Mouse (Mus musculus) ES-Bruce4 (cell line): Measurements from ENCODE around the gene Aox4. TPM values are rescaled to one million over a fixed set of nuclear protein-coding genes. Genes with fewer than 3 reads are reported as not detected.

Experiments used
- H3K27ac ChIP-seq: 2 replicates; pipeline ENCODE4 v1.5.1; 2012; ENCODE audit warnings: low read length, inconsistent platforms; ENCODE audit not compliant: insufficient read depth
- H3K27me3 ChIP-seq: 2 replicates; pipeline ENCODE4 v1.6.1; 2012; ENCODE audit warnings: mild to moderate bottlenecking, low read length, inconsistent platforms; ENCODE audit not compliant: control insufficient read depth, poor library complexity, insufficient read depth, severe bottlenecking
- H3K36me3 ChIP-seq: 2 replicates; pipeline ENCODE4 v1.6.1; 2012; ENCODE audit warnings: inconsistent platforms, mild to moderate bottlenecking, low read length, moderate library complexity; ENCODE audit not compliant: control insufficient read depth, poor library complexity, insufficient read depth, severe bottlenecking
- H3K4me1 ChIP-seq: one replicate; pipeline ENCODE4 v1.8.1; 2011; ENCODE audit warnings: low read length; ENCODE audit not compliant: control insufficient read depth, insufficient read depth
- H3K4me3 ChIP-seq: 2 replicates; pipeline ENCODE4 v1.5.1; 2011; ENCODE audit warnings: low read depth, mild to moderate bottlenecking, low read length
- H3K9ac ChIP-seq: 2 replicates; pipeline ENCODE4 v1.6.1; 2012; ENCODE audit warnings: low read depth, mild to moderate bottlenecking, inconsistent platforms; ENCODE audit not compliant: poor library complexity, severe bottlenecking
- H3K9me3 ChIP-seq: replicated peaks from 2 replicates; pipeline ENCODE4 v1.6.1; 2012; ENCODE audit warnings: mild to moderate bottlenecking, low read length, inconsistent platforms; ENCODE audit not compliant: control insufficient read depth, poor library complexity, insufficient read depth, severe bottlenecking
- CTCF ChIP-seq: IDR thresholded peaks from one replicate; pipeline ENCODE4 v1.8.1; 2011; ENCODE audit warnings: low read depth, low read length
- EP300 ChIP-seq: IDR thresholded peaks from 2 replicates; pipeline ENCODE4 v1.6.1; 2011; ENCODE audit warnings: low read depth, low read length; ENCODE audit not compliant: insufficient read depth
- POLR2A ChIP-seq: IDR thresholded peaks from one replicate; pipeline ENCODE4 v1.8.1; 2011; ENCODE audit warnings: low read length; ENCODE audit not compliant: insufficient read depth
- polyA plus RNA-seq: library from polyadenylated mRNA; stranded (reverse); fragments of >200 nt; gene quantifications from 2 replicates; pipeline ENCODE4 v1.2.4, GENCODE M21; 2011; ENCODE audit warnings: low read depth; ENCODE audit not compliant: missing spikeins, insufficient read depth, insufficient read length

Aox4 gene
- polyA plus RNA-seq, 1 experiment: not detected

- Histone ChIP-seq H3K9me3 (no peaks in the 10 kb centered on the region), H3K27me3 (no peaks in the 10 kb centered on the region), H3K4me1 (peaks cover 2% of the 10 kb centered on the region), H3K36me3 (no peaks in the 10 kb centered on the region), H3K9ac (no peak overlapping the region), H3K27ac (no peak overlapping the region), H3K4me3 (no peak overlapping the region)
- TF ChIP-seq EP300 (no peak), POLR2A (no peak), CTCF (peak; percentile 36)
Measured at GRCm38 (mm10) chr1:58235405-58235804, 25.2 kb downstream of the Aox4 start.

DNA sequence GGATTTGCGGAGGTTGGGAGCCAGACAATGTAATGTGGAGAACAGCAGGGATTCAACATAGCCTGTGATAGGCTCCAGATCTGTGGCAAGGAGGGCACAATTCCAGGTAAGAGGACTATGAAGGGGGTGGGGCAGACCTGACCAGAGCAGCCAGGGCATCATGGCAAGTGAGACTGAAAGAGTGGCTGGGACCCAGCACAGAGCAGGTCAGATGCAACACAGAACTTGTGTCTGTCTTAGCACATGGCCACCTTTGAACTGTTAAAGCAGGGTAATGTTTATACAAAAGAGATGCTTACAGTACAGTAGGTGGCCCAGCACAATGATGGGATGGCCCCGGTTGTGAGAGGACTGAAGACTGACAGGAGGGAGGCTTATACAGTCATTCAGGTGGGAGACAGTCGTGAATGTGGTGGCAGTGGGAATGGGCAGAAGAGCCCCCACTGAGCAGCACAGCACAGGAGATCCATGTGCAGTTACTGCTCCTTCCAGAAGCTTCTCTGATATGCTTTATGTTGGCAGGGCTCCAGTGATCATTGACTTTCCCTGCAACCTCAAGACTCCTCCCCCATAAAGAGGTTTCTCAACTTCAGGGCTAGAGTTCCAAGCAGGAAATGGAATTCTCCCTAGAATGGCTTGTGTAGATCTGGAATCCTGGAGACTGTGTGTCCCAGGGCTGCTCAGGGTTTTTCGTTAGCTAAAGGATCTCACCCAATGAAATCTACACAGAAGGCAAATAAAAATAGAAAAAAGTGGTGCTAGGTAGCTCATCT lies 27.5 kb downstream of the Aox4 start:
- TF ChIP-seq POLR2A: no peak
- TF ChIP-seq CTCF: no peak
- no peak for TF ChIP-seq EP300
- Histone ChIP-seq H3K9ac (no peak overlapping the region), H3K9me3 (no peaks in the 10 kb centered on the region), H3K27ac (no peak overlapping the region), H3K4me1 (no peaks in the 10 kb centered on the region), H3K27me3 (no peaks in the 10 kb centered on the region), H3K4me3 (no peak overlapping the region), H3K36me3 (no peaks in the 10 kb centered on the region)

DNA sequence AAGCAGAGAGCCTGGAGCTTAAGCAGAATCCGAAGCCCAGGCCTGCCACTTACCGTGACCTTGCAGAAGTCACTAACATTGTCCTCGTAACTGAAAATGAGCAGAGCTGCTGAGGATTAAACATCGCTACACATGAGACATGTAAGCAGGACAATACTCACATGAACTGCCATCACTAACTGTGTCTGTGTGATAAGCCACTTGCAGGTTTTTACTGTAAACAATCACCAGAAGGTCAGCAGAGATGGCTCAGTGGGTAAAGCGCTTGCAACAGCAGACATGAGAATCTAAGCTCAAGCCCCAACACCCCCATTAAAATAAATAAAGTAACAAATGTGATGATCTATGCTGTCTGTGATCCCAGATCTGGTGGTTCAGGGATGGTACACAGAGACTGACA lies 28.2 kb downstream of the Aox4 start:
- Histone ChIP-seq H3K27me3 (no peaks in the 10 kb centered on the region), H3K36me3 (no peaks in the 10 kb centered on the region), H3K27ac (no peak overlapping the region), H3K4me3 (no peak overlapping the region), H3K9ac (no peak overlapping the region), H3K4me1 (no peaks in the 10 kb centered on the region), H3K9me3 (no peaks in the 10 kb centered on the region)
- TF ChIP-seq CTCF: no peak
- TF ChIP-seq EP300: no peak
- TF ChIP-seq POLR2A: no peak

GRCm38 (mm10) chr1:58238961-58239360 lies 28.8 kb downstream of the Aox4 start:
- H3K4me1 ChIP-seq: no peaks in the 10 kb centered on the region
- no peaks in the 10 kb centered on the region for H3K36me3 ChIP-seq
- no peaks in the 10 kb centered on the region for H3K9me3 ChIP-seq
- H3K4me3 ChIP-seq: no peak overlapping the region
- no peaks in the 10 kb centered on the region for H3K27me3 ChIP-seq
- no peak for TF ChIP-seq CTCF
- no peak for TF ChIP-seq EP300
- TF ChIP-seq POLR2A: no peak
- H3K9ac ChIP-seq: no peak overlapping the region
- H3K27ac ChIP-seq: no peak overlapping the region

DNA sequence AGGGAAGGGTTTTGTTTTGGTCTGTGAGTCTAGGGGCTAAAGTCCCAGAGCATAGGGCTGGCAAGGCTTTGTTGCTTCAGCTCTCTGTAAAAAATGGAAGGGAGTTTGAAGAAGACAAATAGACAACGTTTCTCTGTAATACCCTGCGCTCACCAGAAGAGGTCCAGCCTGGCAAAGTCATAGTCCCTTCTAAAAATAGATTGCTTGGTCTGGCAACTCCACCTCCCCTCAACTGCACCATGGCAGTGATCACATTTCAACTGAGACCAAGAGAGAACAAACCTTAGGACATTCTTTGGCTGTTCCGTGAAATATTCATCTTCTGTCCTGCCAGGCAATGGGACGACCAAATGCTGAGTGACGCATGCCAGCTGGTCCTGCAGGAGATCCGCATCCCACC lies 30.1 kb downstream of the Aox4 start:
- no peaks in the 10 kb centered on the region for H3K27me3 ChIP-seq
- H3K9ac ChIP-seq: no peak overlapping the region
- H3K27ac ChIP-seq: no peak overlapping the region
- no peaks in the 10 kb centered on the region for H3K36me3 ChIP-seq
- no peak overlapping the region for H3K4me3 ChIP-seq
- TF ChIP-seq EP300: no peak
- TF ChIP-seq CTCF: no peak
- no peak for TF ChIP-seq POLR2A
- H3K4me1 ChIP-seq: no peaks in the 10 kb centered on the region
- no peaks in the 10 kb centered on the region for H3K9me3 ChIP-seq

DNA sequence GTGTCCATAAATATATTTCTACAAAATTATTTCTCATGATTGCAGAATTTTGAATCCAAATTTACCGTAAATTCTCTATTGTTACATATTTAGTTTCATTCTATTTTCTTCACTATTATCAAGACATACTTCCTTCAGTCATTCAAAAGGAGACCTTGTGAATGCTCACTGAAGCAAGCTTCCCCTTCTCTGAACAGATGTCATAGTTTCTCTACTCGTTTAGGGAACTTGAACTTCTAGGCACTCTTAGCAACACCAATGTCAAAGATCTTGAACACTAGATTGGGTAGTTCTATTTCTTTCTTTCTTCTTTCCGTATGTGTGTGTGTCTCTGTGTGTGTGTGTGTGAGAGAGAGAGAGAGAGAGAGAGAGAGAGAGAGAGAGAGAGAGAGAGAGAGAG lies 34.3 kb downstream of the Aox4 start:
- H3K4me1 ChIP-seq: no peaks in the 10 kb centered on the region
- H3K27ac ChIP-seq: no peak overlapping the region
- TF ChIP-seq EP300 (no peak), CTCF (no peak), POLR2A (no peak)

More for the DNA sequence above, 34.3 kb downstream of the Aox4 start:
- Histone ChIP-seq H3K9me3 (no peaks in the 10 kb centered on the region), H3K4me3 (no peak overlapping the region), H3K27me3 (no peaks in the 10 kb centered on the region), H3K9ac (no peak overlapping the region), H3K36me3 (no peaks in the 10 kb centered on the region)
